Mouse (Mus musculus): ENCODE data around the gene Rdh14. TPM values are rescaled to one million over a fixed set of nuclear protein-coding genes. Genes with fewer than 3 reads are reported as not detected.

Gene Rdh14
- polyA plus RNA-seq, 1 experiment from 2014 or later: 41.5 TPM

DNA sequence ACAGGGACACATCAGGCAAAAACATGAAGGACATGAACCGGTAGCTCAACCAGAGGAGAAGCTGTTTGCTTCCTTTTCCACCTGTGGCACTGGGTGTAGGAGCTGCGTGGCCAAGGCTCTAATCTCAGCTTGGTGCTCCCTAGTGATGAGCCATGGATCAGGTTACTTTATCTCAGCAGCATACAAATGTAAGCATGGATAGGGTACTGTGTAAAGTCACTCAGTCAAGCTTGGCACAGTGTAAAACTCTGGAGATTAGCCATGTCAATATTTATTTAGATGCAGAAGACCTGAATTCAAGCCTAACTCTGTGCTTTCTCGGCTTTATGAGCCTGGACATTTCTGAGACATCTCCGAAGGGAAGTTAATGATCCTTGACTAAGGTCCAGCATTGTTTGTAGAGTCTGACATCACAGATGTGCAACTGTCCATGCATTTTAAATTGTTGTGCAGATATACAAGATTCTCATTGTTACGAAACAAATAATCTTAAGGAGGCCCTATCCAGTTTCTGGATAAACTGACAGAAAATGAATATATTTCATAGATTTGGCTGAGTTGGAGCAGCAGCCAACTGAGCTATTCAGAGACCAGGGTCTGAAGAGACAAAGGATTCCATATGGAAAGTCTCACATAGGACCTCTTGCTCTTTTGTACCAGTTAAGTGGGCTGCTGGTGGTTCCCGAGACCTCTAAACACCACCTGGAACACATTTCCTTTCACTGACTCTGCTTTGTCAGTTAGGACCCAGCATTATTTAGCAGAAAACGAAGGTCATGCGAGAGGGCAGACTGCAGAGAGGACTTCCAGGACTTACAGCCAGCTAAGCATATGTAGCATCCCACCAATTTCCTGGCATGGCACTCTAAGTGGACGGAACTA is 35.7 kb downstream of the Rdh14 start:
- Histone ChIP-seq H3K4me3 (ENCODE audit: low read length) (no peak overlapping the region), H3K27me3 (replicated peaks; ENCODE audit: control insufficient read depth, insufficient read depth, low read length) (no peaks in the 10 kb centered on the region), H3K4me2 (ENCODE audit: low read depth, low read length) (no peak overlapping the region), H3K4me1 (ENCODE audit: control insufficient read depth, insufficient read depth, low read length) (no peaks in the 10 kb centered on the region), H3K9me3 (ENCODE audit: control insufficient read depth, low read length) (no peaks in the 10 kb centered on the region), H3K36me3 (ENCODE audit: control insufficient read depth, insufficient read depth, low read length) (no peaks in the 10 kb centered on the region), H3K27ac (ENCODE audit: low read length) (no peak overlapping the region), H3K9ac (ENCODE audit: low read depth, low read length) (no peak overlapping the region)
- whole genome bisulfite sequencing: 58% methylated on average over 9 of the region's 9 CpGs
- no peak for ATAC-seq

DNA sequence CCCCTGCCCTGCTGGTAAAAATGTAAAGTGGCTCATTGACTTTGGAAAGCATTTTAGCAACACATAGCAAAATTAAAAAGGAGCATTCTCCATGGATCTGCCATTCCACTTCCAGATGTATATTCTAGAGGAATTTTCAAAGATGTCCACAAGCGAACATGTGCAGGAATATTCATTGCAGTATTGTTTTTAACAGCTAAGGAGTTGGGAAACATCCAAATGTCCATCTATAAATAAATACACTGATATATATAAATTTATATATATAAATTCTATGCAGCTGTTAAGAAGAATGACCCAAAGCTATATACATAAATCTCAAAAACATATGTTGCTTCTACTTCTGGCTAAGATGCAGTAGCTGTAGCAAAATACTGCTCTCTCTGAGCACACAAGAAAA is 40.4 kb downstream of the Rdh14 start:
- no peak for ATAC-seq
- Histone ChIP-seq H3K9ac (ENCODE audit: low read depth, low read length) (no peak overlapping the region), H3K4me1 (ENCODE audit: control insufficient read depth, insufficient read depth, low read length) (no peaks in the 10 kb centered on the region), H3K36me3 (ENCODE audit: control insufficient read depth, insufficient read depth, low read length) (no peaks in the 10 kb centered on the region), H3K4me2 (ENCODE audit: low read depth, low read length) (no peak overlapping the region), H3K27ac (ENCODE audit: low read length) (no peak overlapping the region), H3K27me3 (replicated peaks; ENCODE audit: control insufficient read depth, insufficient read depth, low read length) (no peaks in the 10 kb centered on the region), H3K4me3 (ENCODE audit: low read length) (no peak overlapping the region), H3K9me3 (ENCODE audit: control insufficient read depth, low read length) (no peaks in the 10 kb centered on the region)
- WGBS: 68% methylated on average over 1 of the region's 1 CpGs

DNA sequence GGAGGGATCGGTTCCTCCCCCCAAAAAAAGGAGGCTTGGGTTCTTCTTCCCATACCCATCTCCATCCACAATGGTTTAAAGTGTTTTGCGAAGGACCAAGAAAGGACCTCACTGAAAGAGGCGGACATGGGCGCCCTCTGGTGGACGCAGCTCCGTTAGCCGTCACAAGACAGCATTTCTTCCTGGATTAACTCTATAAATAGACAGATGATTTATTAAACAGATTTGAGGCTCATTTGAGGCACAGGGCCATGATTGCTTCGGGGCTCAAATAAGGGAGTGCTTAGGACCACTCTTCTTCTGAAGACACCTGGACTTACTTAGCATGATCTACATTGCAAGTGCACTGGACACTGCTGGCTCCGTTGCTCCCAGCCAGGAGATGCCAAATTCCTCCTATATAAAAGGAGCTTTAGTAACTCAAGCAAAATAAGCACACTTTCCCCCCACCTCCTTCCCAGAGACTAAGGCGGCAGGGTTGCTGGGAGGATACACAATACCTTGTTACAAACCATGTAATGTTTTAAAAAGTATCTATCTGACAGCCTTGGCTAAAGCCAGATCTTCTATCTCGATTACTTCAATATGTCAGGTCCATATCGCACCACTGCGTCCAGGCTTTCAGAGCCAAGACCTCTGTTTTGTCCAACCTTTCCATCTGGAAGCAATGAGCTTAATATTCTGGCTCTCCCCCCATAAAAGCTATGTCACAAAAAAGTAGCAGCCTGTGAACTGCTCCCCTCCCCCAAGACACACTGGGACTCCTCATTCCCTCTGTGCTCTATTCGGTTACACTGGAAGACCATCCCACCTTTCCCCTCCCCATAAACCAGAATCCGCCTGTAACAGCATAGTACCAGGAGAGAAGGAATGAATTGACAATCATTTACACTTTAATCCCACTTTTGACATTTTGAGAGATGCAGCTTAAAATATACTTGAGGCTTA is 47.8 kb downstream of the Rdh14 start:
- H3K4me2 ChIP-seq (ENCODE audit: low read depth, low read length): no peak overlapping the region
- H3K36me3 ChIP-seq (ENCODE audit: control insufficient read depth, insufficient read depth, low read length): no peaks in the 10 kb centered on the region
- no peaks in the 10 kb centered on the region for H3K9me3 ChIP-seq (ENCODE audit: control insufficient read depth, low read length)
- no peaks in the 10 kb centered on the region for H3K27me3 ChIP-seq (replicated peaks; ENCODE audit: control insufficient read depth, insufficient read depth, low read length)
- 32% methylated on average over 15 of the region's 15 CpGs for WGBS
- ATAC-seq: peak; percentile 63
- no peaks in the 10 kb centered on the region for H3K4me1 ChIP-seq (ENCODE audit: control insufficient read depth, insufficient read depth, low read length)
- no peak overlapping the region for H3K9ac ChIP-seq (ENCODE audit: low read depth, low read length)
- no peak overlapping the region for H3K27ac ChIP-seq (ENCODE audit: low read length)
- H3K4me3 ChIP-seq (ENCODE audit: low read length): no peak overlapping the region

DNA sequence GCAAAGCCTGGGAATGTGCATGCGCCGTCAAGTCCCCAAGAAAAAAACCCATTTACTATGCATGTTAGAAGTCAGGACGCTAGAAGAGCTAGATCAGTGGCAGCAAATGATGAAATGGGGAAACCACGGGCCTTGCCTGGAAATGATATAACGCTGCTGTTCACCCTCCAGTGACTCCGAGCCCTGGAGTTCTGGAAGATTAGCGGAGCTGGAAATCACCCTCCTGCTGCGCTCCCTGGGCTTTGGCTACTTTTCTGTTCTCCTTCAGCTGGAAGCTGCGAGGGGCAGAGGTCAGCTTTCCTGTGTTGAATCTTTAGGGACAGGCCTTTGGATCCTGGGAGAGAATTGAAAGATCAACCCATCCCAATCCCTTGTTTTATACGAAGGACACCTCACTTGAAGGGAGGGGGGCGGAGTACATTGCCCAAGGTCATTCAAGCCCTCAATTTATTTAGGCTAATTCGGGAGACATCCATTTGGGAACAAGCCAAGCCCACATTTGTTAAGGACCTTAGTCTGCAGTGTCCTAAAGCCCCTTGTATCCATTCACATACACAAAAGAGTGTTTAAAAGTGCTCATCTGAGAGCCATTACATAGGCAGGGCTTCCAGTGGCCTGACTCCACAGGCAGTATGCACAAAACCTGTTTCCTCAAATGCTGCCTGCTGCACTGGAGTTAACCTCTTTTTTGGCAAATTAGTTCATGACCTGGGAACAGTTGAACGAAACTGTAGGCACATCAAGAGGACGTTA is 49.1 kb downstream of the Rdh14 start:
- ATAC-seq: no peak
- no peaks in the 10 kb centered on the region for H3K36me3 ChIP-seq (ENCODE audit: control insufficient read depth, insufficient read depth, low read length)
- H3K9me3 ChIP-seq (ENCODE audit: control insufficient read depth, low read length): no peaks in the 10 kb centered on the region
- H3K4me2 ChIP-seq (ENCODE audit: low read depth, low read length): no peak overlapping the region
- H3K9ac ChIP-seq (ENCODE audit: low read depth, low read length): no peak overlapping the region
- H3K4me3 ChIP-seq (ENCODE audit: low read length): no peak overlapping the region
- no peak overlapping the region for H3K27ac ChIP-seq (ENCODE audit: low read length)
- H3K27me3 ChIP-seq (replicated peaks; ENCODE audit: control insufficient read depth, insufficient read depth, low read length): no peaks in the 10 kb centered on the region
- H3K4me1 ChIP-seq (ENCODE audit: control insufficient read depth, insufficient read depth, low read length): no peaks in the 10 kb centered on the region; the same call in 1 of the 2 replicates
- 47% methylated on average over 14 of the region's 14 CpGs for WGBS

Other genes with a start within 250 kb of the Rdh14 start
- not detected in 2 replicates for gene Nt5c1b, start 20.8 kb upstream of the Rdh14 start, polyA plus RNA-seq (2015; fragmentation: Nextera tagmentation; extraction: Ambion mirVana)